Mouse (Mus musculus) G1E (cell line): ENCODE data around the gene Hoxc12.

Source experiments
- CTCF ChIP-seq: IDR thresholded peaks from 2 replicates; pipeline ENCODE4 v1.5.1; 2012; ENCODE audit warnings: low read depth, low read length, inconsistent platforms, mixed read lengths
- GATA1 ChIP-seq: IDR thresholded peaks from 2 replicates; pipeline ENCODE4 v1.6.1; 2012; ENCODE audit warnings: borderline replicate concordance, low read length, inconsistent platforms, mixed read lengths

GRCm38 (mm10) chr15:102967312-102967510 lies 30.7 kb downstream of the Hoxc12 start, which contains the start of gene Hoxc5:
- TF ChIP-seq CTCF (no peak), GATA1 (no peak)
